Mouse (Mus musculus) spleen, adult 2 months (tissue): Measurements from ENCODE around the gene 1700011L22Rik.

Experiments used
- CTCF ChIP-seq: fragments of 200-500 bp; IDR thresholded peaks from 2 replicates; pipeline ENCODE4 v1.5.1; 2011; ENCODE audit warnings: mild to moderate bottlenecking, inconsistent platforms; ENCODE audit not compliant: insufficient read depth, insufficient read length, insufficient replicate concordance; ENCODE audit errors: extremely low read depth
- POLR2A ChIP-seq: fragments of 200-500 bp; IDR thresholded peaks from 2 replicates; pipeline ENCODE4 v1.6.1; 2011; ENCODE audit warnings: low read depth, low read length, inconsistent platforms

- TF ChIP-seq POLR2A, result no peak
- no peak for TF ChIP-seq CTCF
Measured at GRCm38 (mm10) chr8:79295276-79296105, 47.1 kb upstream of the 1700011L22Rik start.
